Mouse (Mus musculus) left cerebral cortex, postnatal 36 days (tissue): ENCODE measurements around the gene Stard13. TPM values are rescaled to one million over a fixed set of nuclear protein-coding genes. Genes with fewer than 3 reads are reported as not detected.

ENCODE experiments used
- DNase-seq, 2 experiments: peaks; one replicate each; pipeline ENCODE4 v3.0.0; 2021 to 2022; ENCODE audit warnings: low spot score in 2 of 2, mixed read lengths in 1 of 2
- intact Hi-C: fragments of 180-260 bp; cut with DNase I; formaldehyde crosslinking; loops from one replicate; pipeline ENCODE4 v1.15.1; 2025
- total RNA-seq, 2 experiments: library from RNA; stranded (reverse); gene quantifications; 2 replicates each; pipeline ENCODE4 v1.2.3; 2021

Gene Stard13
- total RNA-seq, 2 experiments from 2014 or later: 10.1 to 11.1 TPM

DNA sequence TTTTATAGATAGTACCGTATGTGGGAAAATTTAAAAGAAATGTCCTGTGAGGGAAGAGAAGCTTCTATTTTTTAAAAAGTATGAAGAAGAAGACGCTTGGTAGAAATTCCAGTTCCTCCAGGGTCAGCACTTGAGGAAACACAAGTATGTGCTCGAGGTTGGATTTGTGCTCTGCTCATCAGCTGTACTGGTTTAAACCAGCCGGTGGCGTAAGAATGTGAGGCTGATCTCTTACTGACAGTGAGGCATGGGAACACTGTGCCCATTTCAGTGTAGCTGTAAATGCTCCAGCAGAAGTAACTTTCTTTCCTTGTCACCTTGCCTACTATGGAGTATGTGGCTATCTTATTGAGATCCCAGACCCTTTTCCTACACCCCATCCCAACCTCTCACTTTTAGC, 180.4 kb downstream of the Stard13 start:
- DNase-seq: no peak
- intact Hi-C loops: no loop called here

DNA sequence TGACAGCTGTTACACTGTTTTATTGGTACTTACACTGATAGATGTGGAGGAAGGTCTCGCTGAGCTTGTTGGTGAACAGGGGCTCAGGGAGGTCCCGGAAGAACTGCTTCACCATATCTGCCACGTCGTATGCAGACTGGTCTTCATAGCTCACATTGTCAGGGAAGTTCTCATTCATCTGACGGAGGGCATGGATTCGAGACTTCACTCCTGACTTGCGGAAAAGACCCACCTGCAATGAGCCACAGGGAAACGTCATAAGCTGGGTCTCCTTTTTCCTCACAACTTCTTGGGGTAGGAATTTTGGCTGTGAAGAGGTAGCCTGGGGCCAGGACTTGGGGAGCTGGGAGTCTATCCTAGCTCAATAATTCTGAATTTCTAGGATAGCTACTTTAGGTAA, 181.3 kb downstream of the Stard13 start:
- intact Hi-C loops: no loop called here
- no peak for DNase-seq

DNA sequence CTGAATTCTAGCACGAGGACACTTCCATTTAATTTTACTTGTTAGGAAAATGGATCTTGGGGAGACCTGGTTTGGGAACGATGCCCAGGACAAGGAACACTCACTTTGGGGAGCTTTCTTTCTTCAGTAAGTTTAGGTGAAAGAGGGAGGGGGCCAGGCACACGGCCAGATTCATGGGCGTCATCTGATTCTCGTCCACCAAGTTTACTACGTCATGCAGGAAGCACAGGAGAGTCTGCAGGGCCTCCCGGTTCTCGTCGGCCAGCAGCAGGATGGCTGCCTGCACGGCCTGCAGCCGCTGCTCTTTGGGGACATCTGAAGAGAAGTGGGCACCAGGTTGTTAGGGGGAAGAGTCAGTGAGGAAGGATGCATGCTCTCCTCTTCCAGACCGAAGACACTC, 186.1 kb downstream of the Stard13 start:
- intact Hi-C loops: no loop called here
- no peak for DNase-seq

DNA sequence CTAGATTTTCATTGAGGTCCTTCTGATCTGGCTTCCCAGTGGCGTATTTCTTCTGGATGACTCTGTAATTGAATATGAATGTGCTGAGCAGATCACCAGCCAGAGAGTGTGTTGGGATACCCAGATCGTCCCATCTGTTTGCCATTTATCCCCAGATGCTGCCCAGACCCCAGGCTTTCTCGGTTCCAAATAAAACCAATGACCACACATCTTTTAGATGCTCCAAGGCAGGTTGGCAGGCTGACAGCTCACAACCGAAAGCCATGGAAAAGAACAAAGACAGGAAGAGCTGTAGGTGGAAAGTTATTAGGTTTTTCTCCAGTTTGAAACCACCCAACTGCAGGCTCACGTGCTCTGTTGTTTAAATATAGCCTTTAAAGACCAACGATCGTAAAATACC, 186.7 kb downstream of the Stard13 start:
- DNase-seq: no peak
- intact Hi-C loops: no loop called here

DNA sequence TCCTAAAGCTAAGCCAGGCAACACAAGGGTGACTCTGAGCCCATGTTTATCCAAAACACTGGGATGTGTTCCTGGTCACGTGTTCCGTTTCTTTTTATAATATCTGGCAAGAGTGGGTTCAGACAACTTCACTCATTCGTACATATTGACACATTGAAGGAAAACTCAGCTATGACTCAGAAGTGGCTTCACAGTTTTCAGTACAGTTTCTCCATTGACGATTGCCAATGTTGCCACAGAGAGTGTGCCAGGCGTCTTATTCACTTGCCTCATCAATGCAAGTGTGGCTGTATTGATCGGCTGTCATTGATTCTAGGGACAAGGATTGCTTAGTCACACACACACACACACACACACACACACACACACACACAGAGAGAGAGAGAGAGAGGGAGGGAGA, 187.5 kb downstream of the Stard13 start:
- intact Hi-C loops: no loop called here
- DNase-seq: no peak

DNA sequence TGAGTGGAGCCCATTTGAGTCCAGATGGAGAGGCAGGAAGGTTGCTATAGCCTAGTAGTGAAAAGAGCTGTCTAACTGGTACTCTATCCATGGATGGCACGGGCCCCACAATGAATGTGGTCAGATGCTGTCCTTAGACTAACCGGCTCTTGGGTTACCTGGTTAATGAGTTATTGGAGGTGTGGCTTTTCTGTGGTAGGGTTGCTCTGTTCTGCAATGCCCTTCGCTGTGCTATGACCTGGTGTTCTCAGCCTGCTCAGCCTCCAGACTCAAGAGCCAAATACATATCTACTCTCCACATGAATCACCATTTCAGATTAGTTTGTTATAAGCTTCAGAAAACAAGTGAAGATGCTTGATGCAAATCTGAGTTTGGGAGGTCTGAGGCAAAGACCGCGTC, 190.7 kb downstream of the Stard13 start:
- intact Hi-C loops: no loop called here

DNA sequence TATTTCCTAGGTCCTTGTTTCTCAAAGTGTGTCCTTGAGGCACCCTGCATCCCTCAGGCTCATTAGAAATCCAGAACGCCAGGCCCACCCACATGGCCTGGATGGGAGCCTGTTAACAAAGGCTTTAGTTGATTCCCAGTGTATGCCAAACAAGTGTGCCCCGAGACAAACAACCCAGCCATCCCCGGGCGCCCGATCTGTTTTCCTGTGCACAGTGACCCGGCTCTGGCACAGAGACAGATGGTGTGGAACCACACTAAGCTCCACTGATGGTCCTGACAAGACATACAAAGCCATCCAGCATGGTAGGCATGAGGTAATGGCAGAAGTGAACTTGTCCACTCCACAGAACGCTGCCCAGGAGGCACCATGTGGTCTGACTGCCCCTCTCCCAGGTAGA, 195.8 kb downstream of the Stard13 start:
- no peak for DNase-seq
- intact Hi-C loops: no loop called here

More for the DNA sequence above, 190.7 kb downstream of the Stard13 start:
- DNase-seq: no peak

DNA sequence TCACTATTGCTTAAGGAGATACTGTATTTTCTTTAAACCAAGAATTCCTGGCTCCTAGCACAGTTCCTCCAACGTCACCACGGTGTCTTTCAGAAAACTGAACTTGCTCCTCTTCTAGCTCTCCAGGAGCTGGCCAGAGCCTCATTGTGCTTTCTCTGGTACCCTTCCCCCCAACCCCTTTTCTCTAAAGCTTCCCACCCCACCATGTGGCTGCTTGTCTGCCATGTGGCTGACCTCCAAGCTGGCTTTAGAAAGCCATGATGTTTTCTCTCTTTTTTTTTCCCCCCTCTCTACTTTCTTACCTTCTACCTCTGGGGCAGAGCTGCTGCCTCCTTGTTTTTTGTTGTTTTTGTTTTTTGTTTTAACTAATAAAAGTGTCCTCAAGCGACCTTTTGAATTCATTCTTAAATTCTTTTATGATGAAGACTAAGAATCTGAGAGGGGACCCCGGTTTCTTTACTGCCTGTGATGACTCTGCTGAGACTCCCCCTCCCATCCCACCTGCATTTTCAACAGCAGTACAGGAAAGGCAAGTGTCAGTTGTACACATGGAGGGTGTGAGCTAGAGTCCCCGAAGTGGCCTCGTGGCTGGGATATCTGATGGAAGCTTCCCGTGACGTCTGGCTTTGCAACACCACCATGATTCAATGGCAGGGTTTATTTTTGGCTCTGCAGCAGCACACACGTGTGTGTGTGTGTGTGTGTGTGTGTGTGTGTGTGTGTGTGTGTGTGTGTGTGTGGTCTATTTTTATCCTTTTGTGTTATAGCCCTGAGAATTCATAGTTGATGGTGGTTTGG, 198.7 kb downstream of the Stard13 start:
- no peak for DNase-seq
- intact Hi-C loops: no loop called here

DNA sequence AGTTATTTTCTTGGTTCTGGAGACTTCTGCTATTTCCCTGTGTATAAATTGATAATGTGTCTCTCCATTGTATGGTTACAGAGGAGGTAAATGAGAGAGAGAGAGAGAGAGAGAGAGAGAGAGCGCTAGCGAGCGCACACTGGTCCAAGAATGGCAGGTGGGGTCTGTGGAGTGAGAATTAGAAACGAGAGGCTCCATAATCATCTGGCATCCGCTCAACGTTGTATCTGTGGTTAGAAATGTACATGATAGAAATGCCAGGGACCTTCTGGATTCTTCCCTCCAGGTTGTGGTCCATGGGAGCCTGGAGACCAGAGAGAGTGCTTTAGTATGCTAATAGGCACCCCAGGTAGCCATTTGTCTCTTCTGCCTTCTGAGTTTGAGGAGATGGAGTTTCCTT, 204.7 kb downstream of the Stard13 start:
- intact Hi-C loops: no loop called here
- DNase-seq: no peak

DNA sequence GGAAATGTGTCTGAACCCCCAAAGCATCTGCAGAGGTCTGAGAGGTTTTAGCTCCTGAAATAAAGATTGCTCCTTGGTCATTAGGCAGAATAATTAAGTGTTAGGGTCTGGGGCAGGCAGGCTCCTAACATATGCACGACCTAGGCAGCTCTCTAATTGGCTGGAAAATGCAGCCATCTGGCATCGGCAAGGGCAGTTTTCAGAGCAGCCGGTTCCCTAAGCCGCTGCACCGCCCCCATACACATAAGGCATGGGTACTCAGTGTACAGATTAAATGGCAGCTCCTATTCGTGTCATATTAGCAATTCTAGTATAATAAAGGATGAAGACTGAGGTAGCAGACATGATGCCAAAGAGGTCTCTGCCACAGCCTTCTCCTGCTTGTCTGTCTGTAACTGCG, 206.5 kb downstream of the Stard13 start:
- intact Hi-C loops: no loop called here
- no peak for DNase-seq

DNA sequence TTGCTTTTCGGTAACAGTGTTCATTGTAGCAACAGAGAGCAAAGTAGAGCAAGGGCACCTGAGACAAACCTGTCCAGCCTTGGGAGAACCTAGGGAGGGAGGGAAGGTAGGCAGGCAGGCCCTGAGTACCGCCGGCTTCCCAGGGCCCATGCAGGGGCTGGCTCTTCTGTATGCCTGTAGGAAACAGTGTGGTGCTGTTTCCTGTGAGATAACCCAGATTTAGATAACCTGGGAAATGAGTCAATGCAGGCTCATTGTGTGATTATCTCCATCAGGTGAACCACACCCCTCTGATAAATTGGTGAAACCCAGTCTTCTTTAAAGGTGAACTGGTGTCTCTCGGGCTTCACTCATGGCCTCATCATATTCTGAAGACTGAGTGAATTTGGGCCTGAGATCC, 207.6 kb downstream of the Stard13 start:
- no peak for DNase-seq
- intact Hi-C loops: no loop called here

DNA sequence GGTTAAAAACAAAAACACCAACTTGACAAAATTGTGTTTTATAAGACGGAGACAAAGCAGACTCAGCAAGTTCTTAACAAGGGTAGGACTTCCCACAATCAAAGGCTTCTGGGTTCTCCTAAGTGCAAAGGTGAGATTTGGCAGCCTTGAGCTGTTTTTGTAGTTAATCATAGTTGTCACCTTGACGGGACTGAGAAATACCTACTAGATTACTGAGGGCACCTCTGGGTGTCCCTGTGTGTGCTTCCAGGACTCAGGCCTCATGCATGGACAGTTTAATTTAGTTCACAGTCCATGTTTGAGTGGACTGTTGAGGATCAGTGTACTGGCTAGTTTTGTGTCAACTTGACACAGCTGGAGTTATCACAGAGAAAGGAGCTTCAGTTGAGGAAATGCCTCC, 209.2 kb downstream of the Stard13 start:
- intact Hi-C loops: loop anchor here (5.0 kb wide), 2 partner anchors 33 to 343 kb away; no protein-coding TSS in a partner anchor
- no peak for DNase-seq

DNA sequence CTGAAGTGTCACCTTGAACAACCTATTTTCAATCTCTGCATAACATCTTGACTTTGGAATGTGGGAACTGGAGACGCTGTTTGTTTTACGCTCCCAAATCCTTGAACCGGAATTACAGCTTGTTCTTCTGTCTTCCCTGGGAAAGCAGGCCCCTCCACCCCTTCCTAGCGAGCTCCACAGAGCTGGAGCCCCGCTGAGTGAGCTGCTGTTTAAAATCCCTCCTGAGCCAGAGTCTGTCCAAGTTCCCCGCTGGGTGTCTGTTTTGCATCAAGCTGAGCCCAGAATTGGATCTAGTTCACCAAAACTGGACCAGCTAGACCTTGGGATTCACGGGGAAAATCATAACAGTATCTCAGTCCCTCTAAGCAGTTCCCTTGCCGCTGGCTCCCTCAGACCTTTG, 210.2 kb downstream of the Stard13 start:
- intact Hi-C loops: loop anchor here (5.0 kb wide), 2 partner anchors 34 to 344 kb away; no protein-coding TSS in a partner anchor
- peak in 1 of 2 experiments; percentile 43 for DNase-seq

DNA sequence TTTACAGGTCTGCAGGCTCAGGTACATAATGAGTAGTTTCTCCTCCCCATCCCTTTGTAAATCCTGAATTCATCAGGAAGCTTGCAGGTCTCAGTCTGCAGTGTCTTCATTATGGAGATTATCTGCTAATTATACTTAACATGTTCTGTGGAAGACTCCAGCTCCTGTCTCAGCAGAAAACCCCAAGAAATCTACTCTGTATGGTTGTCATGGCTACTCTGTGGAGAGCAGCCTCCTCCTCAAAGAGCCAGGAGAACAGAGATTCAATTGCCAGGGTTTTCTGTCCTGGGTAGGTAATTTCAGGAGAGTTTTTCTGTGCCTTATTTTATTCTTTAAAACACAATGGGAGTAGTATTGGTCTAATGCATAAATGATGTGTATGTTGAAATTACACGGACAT, 210.7 kb downstream of the Stard13 start:
- no peak for DNase-seq
- intact Hi-C loops: loop anchor here (5.0 kb wide), 2 partner anchors 34 to 344 kb away; no protein-coding TSS in a partner anchor

DNA sequence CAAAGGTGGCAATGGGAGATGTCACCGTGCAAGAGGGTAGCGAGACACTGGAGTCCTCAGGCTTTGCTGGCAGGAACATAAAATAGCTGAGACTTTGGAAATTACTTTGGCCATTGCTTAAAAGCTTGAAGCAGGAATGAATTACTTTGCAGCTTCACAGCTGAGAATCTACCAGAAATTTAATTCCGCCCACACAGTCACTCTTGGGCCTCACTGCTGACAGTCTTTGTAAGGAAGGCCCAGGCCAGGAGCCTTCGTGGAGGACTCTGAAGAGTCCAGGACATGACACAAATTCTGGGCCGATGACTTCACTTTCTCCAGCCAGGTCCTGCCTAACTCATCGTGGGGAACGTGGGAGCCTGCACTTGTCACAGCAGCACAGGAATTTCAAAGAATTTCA, 211.6 kb downstream of the Stard13 start:
- intact Hi-C loops: loop anchor here (5.0 kb wide), 2 partner anchors 35 to 345 kb away; no protein-coding TSS in a partner anchor
- no peak for DNase-seq

DNA sequence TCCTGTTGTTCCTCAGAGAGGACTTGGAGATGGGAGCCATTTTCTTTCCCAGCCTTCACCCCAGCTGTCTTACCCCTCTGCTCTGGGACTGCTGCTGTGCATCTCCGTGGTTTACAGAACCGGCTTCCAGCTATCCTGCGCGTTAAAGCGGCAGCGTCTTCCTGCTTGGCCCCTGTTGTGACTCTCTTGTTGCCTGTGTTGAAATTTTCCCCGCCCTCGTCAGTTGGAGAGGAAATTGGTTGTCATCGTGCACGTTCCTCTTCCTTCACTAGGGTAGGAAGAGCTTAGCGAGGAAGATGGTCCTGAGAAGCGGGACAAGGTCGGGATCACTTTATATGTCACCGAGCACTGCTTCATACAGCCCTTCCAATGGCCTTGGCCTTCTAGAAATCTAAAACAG, 212.8 kb downstream of the Stard13 start:
- intact Hi-C loops: loop anchor here (5.0 kb wide), 2 partner anchors 36 to 346 kb away; no protein-coding TSS in a partner anchor
- DNase-seq: no peak

DNA sequence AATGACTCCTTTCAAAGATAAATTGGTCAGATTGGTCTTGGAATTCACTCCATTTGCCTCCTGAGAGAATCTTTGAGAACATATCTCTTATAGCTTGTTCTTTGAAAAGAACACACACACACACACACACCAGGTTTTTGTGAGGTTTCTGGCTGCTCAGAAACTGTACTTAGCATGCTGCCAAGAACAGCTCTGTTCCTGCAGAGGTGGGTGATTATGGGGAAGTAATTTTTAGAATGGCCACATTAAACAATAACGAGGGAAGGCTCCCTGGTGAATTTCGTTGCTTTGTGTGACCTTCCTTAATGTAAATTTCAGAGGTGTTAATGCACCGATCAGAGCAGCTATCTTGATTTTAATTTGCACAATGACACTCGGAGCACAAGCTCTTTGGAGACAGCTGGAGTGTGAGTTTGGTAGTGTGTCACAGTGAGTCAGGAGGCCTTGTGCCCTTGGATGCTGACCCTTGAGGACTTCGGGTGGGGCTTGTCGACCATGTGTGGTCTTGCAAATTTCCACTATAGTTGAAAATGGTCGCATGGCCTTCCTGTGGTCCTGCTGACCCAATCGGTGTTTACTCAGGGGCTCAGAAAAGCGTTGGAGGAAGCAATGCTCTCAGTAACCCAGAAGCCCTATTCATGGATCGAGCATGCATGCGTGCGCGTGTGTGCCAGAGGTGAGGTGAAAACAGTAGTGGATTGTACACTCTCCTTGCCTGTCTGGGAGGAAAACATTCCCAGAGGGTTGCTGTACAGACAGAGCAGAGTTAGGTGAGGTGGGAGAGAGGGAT, 213.4 kb downstream of the Stard13 start:
- intact Hi-C loops: loop anchor here (5.0 kb wide), 2 partner anchors 37 to 347 kb away; no protein-coding TSS in a partner anchor
- DNase-seq: no peak

DNA sequence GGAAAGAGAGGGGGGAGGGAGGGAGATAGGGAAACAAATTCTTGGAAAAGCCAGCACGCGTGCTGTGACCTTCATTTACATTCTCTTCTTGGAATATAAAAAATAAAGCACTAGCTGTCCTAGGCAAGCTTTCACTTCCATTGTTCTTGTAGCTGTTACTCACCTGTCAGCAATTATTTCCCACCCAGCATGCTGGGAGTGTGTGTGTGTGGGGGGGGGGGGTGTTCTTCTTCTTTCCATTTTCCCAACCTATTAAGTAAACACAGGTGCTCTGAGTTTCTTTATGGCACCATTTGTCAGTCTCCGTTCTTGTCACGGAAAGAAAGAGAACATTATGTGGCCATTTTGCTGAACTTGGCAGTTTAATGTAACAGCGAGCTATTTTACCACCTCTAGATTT, 214.7 kb downstream of the Stard13 start:
- intact Hi-C loops: no loop called here

DNA sequence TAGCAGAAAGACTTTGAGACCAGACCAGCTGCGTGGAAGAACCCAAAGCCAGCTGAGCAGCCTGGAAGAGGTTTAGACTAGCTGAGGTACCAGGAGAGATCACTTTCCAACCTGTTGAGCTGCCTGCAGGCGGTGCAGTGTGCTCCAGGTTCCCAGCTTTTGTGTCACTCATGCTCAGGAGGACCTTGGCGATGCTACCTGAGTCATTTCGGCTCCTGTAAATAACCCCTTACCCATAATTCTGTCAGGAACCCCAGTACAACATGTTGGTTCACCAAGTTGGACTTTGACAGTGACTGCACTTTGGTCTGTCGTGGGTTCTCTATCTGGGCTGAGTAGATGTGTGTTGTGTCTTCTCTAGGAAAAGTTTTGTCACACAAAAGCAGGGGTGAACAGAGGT, 215.2 kb downstream of the Stard13 start:
- DNase-seq: no peak
- intact Hi-C loops: no loop called here

More for the DNA sequence above, 214.7 kb downstream of the Stard13 start:
- DNase-seq: no peak

DNA sequence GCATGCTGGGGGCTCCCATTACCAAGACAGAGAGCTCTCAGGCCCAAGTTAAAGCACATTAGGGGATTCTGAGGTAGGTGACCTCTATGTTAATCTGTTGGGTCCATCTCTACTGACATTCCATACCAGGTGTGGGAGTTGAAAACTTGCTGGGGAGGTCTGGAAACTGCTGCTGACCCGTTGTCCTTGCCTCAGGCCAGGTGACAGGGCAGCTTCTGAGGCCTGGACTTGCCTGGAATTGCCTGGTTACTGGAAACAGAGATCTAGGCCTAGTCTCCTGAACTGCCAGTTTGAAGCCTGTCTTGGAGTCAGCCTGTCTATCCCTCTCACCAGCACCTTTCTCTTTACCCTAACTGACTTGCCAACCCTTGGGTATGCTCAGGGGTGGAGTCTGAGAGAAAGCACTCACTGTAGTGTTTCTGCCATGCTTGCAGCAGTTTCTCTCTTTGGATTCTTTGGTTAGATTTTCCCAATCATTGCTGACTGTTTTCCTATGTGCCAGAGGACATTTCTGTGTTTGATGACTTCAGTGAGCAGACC, 229.3 kb downstream of the Stard13 start:
- no peak for DNase-seq
- intact Hi-C loops: no loop called here
